Mouse (Mus musculus) CH12.LX (cell line): ENCODE data around the gene Capg. TPM values are rescaled to one million over a fixed set of nuclear protein-coding genes. Genes with fewer than 3 reads are reported as not detected.

Source experiments
- DNase-seq: peaks from one replicate; pipeline ENCODE4 v3.0.0-alpha.2; 2013; ENCODE audit errors: extremely low read depth
- H3K27ac ChIP-seq: 2 replicates; pipeline ENCODE4 v1.5.1; 2012; ENCODE audit warnings: low read depth, mild to moderate bottlenecking, control low read depth, moderate library complexity; ENCODE audit not compliant: insufficient read depth
- H3K27me3 ChIP-seq: replicated peaks from 2 replicates; pipeline ENCODE3; 2012; ENCODE audit warnings: inconsistent platforms
- H3K36me3 ChIP-seq, 2 experiments: replicated peaks in 1 of 2; 2 replicates each; pipeline versions ENCODE3 to v1.6.1; 2012; ENCODE audit warnings: inconsistent platforms in 1 of 2, low read length in 1 of 2, mild to moderate bottlenecking in 1 of 2, mixed read lengths in 1 of 2, moderate library complexity in 1 of 2; ENCODE audit not compliant: control insufficient read depth in 1 of 2, insufficient read depth in 1 of 2
- H3K4me1 ChIP-seq, 2 experiments: 2 replicates each; pipeline ENCODE4 v1.6.1; 2012; ENCODE audit warnings: inconsistent platforms in 1 of 2, moderate library complexity in 1 of 2; ENCODE audit not compliant: insufficient read depth in 2 of 2, control insufficient read depth in 1 of 2
- H3K4me2 ChIP-seq: 2 replicates; pipeline ENCODE4 v1.6.1; 2012; ENCODE audit warnings: low read depth, mild to moderate bottlenecking, control low read depth; ENCODE audit not compliant: poor library complexity, insufficient read depth, severe bottlenecking
- H3K4me3 ChIP-seq, 3 experiments: fragments of 150-350 bp in 1 of 3; sonication (generic) in 1 of 3; replicated peaks in 1 of 3; 2 replicates each; pipeline versions ENCODE3 to v1.5.1; 2011 to 2012; ENCODE audit warnings: low read depth in 2 of 3, low read length in 2 of 3, mild to moderate bottlenecking in 2 of 3, moderate library complexity in 2 of 3, control low read depth in 1 of 3, improper control_type of control experiment in 1 of 3, inconsistent platforms in 1 of 3, mixed read lengths in 1 of 3; ENCODE audit not compliant: poor library complexity in 1 of 3
- H3K79me2 ChIP-seq: replicated peaks from 2 replicates; pipeline ENCODE4 v1.6.1; 2012; ENCODE audit warnings: mild to moderate bottlenecking, moderate library complexity; ENCODE audit not compliant: control insufficient read depth, poor library complexity, insufficient read depth, severe bottlenecking; ENCODE audit errors: extremely low read depth
- H3K9ac ChIP-seq: 2 replicates; pipeline ENCODE4 v1.6.1; 2012; ENCODE audit warnings: low read depth, mild to moderate bottlenecking, control low read depth, moderate library complexity; ENCODE audit not compliant: insufficient read depth
- H3K9me3 ChIP-seq: replicated peaks from 2 replicates; pipeline ENCODE3; 2012; ENCODE audit warnings: low read length, inconsistent platforms, mixed read lengths
- BHLHE40 ChIP-seq: IDR thresholded peaks from 2 replicates; pipeline ENCODE4 v1.6.1; 2011; ENCODE audit warnings: mild to moderate bottlenecking, low read depth, low read length, improper control_type of control experiment
- CHD1 ChIP-seq: IDR thresholded peaks from 2 replicates; pipeline ENCODE4 v1.6.1; 2012; ENCODE audit warnings: low read depth, low read length, improper control_type of control experiment, inconsistent platforms
- CTCF ChIP-seq, 2 experiments: IDR thresholded peaks in 1 of 2; conservative IDR thresholded peaks in 1 of 2; 2 replicates each; pipeline ENCODE4 v1.5.1; 2011 to 2012; ENCODE audit warnings: low read depth in 2 of 2, low read length in 2 of 2, improper control_type of control experiment in 1 of 2, inconsistent platforms in 1 of 2, mild to moderate bottlenecking in 1 of 2, moderate library complexity in 1 of 2
- EP300 ChIP-seq: IDR thresholded peaks from 2 replicates; pipeline ENCODE4 v1.6.1; 2011; ENCODE audit warnings: low read length, improper control_type of control experiment
- GABPA ChIP-seq: IDR thresholded peaks from 2 replicates; pipeline ENCODE4 v1.6.1; 2012; ENCODE audit warnings: low read depth, low read length, improper control_type of control experiment, inconsistent platforms; ENCODE audit not compliant: insufficient replicate concordance
- HCFC1 ChIP-seq: IDR thresholded peaks from 2 replicates; pipeline ENCODE4 v1.6.1; 2012; ENCODE audit warnings: low read depth, mild to moderate bottlenecking, inconsistent platforms, low read length, improper control_type of control experiment
- IRF4 ChIP-seq: IDR thresholded peaks from 2 replicates; pipeline ENCODE4 v1.6.1; 2014; ENCODE audit warnings: low read depth, mild to moderate bottlenecking, inconsistent platforms, low read length, improper control_type of control experiment
- JUN ChIP-seq: IDR thresholded peaks from 2 replicates; pipeline ENCODE4 v1.6.1; 2011; ENCODE audit warnings: low read depth, mild to moderate bottlenecking, low read length, improper control_type of control experiment, moderate library complexity; ENCODE audit not compliant: insufficient read depth
- MAFK ChIP-seq: IDR thresholded peaks from 2 replicates; pipeline ENCODE4 v1.6.1; 2011; ENCODE audit warnings: low read length, improper control_type of control experiment; ENCODE audit not compliant: insufficient replicate concordance
- MAZ ChIP-seq: IDR thresholded peaks from 2 replicates; pipeline ENCODE4 v1.6.1; 2012; ENCODE audit warnings: low read depth, mild to moderate bottlenecking, inconsistent platforms, low read length, improper control_type of control experiment, moderate library complexity
- MXI1 ChIP-seq: IDR thresholded peaks from 2 replicates; pipeline ENCODE4 v1.6.1; 2011; ENCODE audit warnings: mild to moderate bottlenecking, low read depth, low read length, improper control_type of control experiment
- MYC ChIP-seq: IDR thresholded peaks from 2 replicates; pipeline ENCODE4 v1.6.1; 2011; ENCODE audit warnings: low read depth, mild to moderate bottlenecking, improper control_type of control experiment, low read length
- NRF1 ChIP-seq: IDR thresholded peaks from 2 replicates; pipeline ENCODE4 v1.6.1; 2014; ENCODE audit warnings: low read depth, mild to moderate bottlenecking, inconsistent platforms, low read length, improper control_type of control experiment, moderate library complexity
- PAX5 ChIP-seq: IDR thresholded peaks from 2 replicates; pipeline ENCODE4 v1.6.1; 2012; ENCODE audit warnings: low read length, inconsistent platforms, mixed read lengths
- POLR2AphosphoS2 ChIP-seq: IDR thresholded peaks from 2 replicates; pipeline ENCODE4 v1.6.1; 2011; ENCODE audit warnings: low read depth, low read length, improper control_type of control experiment
- RAD21 ChIP-seq: IDR thresholded peaks from 2 replicates; pipeline ENCODE4 v1.6.1; 2011; ENCODE audit warnings: low read depth, mild to moderate bottlenecking, low read length, improper control_type of control experiment, moderate library complexity
- SMC3 ChIP-seq: IDR thresholded peaks from 2 replicates; pipeline ENCODE4 v1.6.1; 2011; ENCODE audit warnings: low read depth, low read length, improper control_type of control experiment
- USF2 ChIP-seq: conservative IDR thresholded peaks from 2 replicates; pipeline ENCODE4 v1.6.1; 2011; ENCODE audit warnings: low read depth, low read length, improper control_type of control experiment
- ZKSCAN1 ChIP-seq: IDR thresholded peaks from 2 replicates; pipeline ENCODE4 v1.6.1; 2012; ENCODE audit warnings: low read depth, inconsistent platforms, low read length, improper control_type of control experiment, borderline replicate concordance
- ZMIZ1 ChIP-seq: IDR thresholded peaks from 2 replicates; pipeline ENCODE4 v1.6.1; 2012; ENCODE audit warnings: low read depth, mild to moderate bottlenecking, inconsistent platforms, low read length, improper control_type of control experiment
- dilution Hi-C: fragments of 300-500 bp; cut with MboI; formaldehyde crosslinking; loops from 2 replicates; pipeline ENCODE4 v1.14.3; 2020; ENCODE audit warnings: low sequenced_read_pairs; ENCODE audit not compliant: extremely low pct_unique_long_range_greater_than_20kb, extremely low pct_ligation_motif_present
- in situ Hi-C: fragments of 300-500 bp; cut with MboI; formaldehyde crosslinking; loops from 3 replicates; pipeline ENCODE4 v1.14.3; 2019; ENCODE audit warnings: low sequenced_read_pairs, low pct_ligation_motif_present, low pct_unique_long_range_greater_than_20kb, mixed read lengths
- polyA plus RNA-seq: library from polyadenylated mRNA; unstranded; fragments of >175 nt; gene quantifications from 2 replicates; pipeline ENCODE4 v1.2.1, GENCODE M21; 2012; ENCODE audit warnings: low read depth; ENCODE audit not compliant: insufficient read length
- total RNA-seq, 2 experiments: library from RNA; depleted of rRNA; stranded (reverse); fragments of 300-350 nt in 1 of 2; fragments of >200 nt in 1 of 2; gene quantifications; 2 replicates each; pipeline ENCODE4 v1.2.3; 2012 to 2014

Capg gene
- total and polyA plus RNA-seq, 3 experiments = 175 to 264 (median 196) TPM

DNA sequence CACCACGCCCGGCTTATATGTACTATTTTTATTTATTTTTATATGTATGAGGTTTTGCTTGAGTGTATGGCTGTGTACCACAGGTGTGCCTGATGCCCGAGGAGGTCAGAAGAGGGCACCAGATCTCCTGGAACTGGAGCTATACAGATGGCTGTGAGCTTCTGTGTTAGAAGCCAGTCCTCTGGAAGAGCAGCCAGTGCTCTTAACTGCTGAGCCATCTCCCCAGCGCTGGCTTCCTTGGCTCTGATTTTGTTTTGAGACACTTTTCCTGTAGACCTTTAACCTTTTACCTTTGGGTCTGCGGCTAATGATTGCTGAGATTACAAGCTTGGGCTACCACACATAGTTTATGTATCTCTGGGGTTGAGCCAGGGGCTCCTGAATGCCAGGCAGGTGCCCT lies 23.3 kb downstream of the Capg start:
- TF ChIP-seq RAD21 (peak; percentile 23), HCFC1 (no peak), CTCF (conservative IDR thresholded peaks at IDR 0.05 in 1 of 2, IDR thresholded peaks at IDR 0.05 in 1 of 2; ENCODE audit: low read depth in 2 of 2, low read length in 2 of 2) (peak in 1 of 2 experiments; percentile 28; a peak in 1 of 4 replicates)
- Histone ChIP-seq H3K4me3 (no peak overlapping the region), H3K27me3 (no peaks in the 10 kb centered on the region), H3K9me3 (no peaks in the 10 kb centered on the region), H3K27ac (no peak overlapping the region), H3K36me3 (peaks cover 26 to 69% of the 10 kb centered on the region in 2 experiments), H3K4me2 (no peak overlapping the region), H3K9ac (no peak overlapping the region), H3K79me2 (no peaks in the 10 kb centered on the region), H3K4me1 (peaks cover 0 to 6% of the 10 kb centered on the region in 2 experiments; a peak in 1 of 4 replicates)
- dilution Hi-C loops (no loop called here), in situ Hi-C loops (no loop called here)
- DNase-seq = no peak

GRCm38 (mm10) chr6:72568736-72569135 lies 24.5 kb downstream of the Capg start:
- dilution Hi-C loops (no loop called here), in situ Hi-C loops (no loop called here)
- no peaks in the 10 kb centered on the region for H3K79me2 ChIP-seq
- peaks cover 0 to 6% of the 10 kb centered on the region in 2 experiments; a peak in 1 of 4 replicates for H3K4me1 ChIP-seq
- peaks cover 15 to 66% of the 10 kb centered on the region in 2 experiments for H3K36me3 ChIP-seq
- H3K9me3 ChIP-seq = no peaks in the 10 kb centered on the region
- no peak overlapping the region for H3K4me3 ChIP-seq
- H3K4me2 ChIP-seq = no peak overlapping the region
- H3K9ac ChIP-seq = no peak overlapping the region
- H3K27ac ChIP-seq = no peak overlapping the region
- no peak for TF ChIP-seq MAFK
- no peak for TF ChIP-seq POLR2AphosphoS2
- TF ChIP-seq ZKSCAN1 = no peak
- no peak for TF ChIP-seq NRF1
- no peak for TF ChIP-seq USF2
- no peak for TF ChIP-seq CHD1
- no peak for TF ChIP-seq MYC
- TF ChIP-seq ZMIZ1 = no peak
- no peak for TF ChIP-seq PAX5
- no peak for TF ChIP-seq GABPA
- no peak for TF ChIP-seq BHLHE40
- no peak for TF ChIP-seq MAZ
- TF ChIP-seq IRF4 = no peak
- TF ChIP-seq HCFC1 = no peak
- TF ChIP-seq EP300 = no peak
- no peak for TF ChIP-seq JUN
- TF ChIP-seq SMC3 = no peak
- TF ChIP-seq RAD21 = no peak
- TF ChIP-seq MXI1 = no peak
- DNase-seq = no peak
- H3K27me3 ChIP-seq = no peaks in the 10 kb centered on the region
